Mouse (Mus musculus) ES-E14 (cell line): ENCODE measurements around the gene Mcl1.

Experiments
- CHD2 ChIP-seq: IDR thresholded peaks from 2 replicates; pipeline ENCODE4 v1.6.1; 2014; ENCODE audit warnings: mild to moderate bottlenecking, low read depth, low read length, inconsistent platforms
- HCFC1 ChIP-seq: IDR thresholded peaks from 2 replicates; pipeline ENCODE4 v1.6.1; 2012; ENCODE audit warnings: low read length, inconsistent platforms, borderline replicate concordance; ENCODE audit not compliant: insufficient read depth
- MAFK ChIP-seq: IDR thresholded peaks from 2 replicates; pipeline ENCODE4 v1.6.1; 2014; ENCODE audit warnings: mild to moderate bottlenecking, low read depth, low read length, inconsistent platforms; ENCODE audit not compliant: insufficient read depth
- ZC3H11A ChIP-seq: IDR thresholded peaks from 2 replicates; pipeline ENCODE4 v1.6.1; 2012; ENCODE audit warnings: low read depth, mild to moderate bottlenecking, inconsistent platforms, low read length, borderline replicate concordance
- ZNF384 ChIP-seq: IDR thresholded peaks from 2 replicates; pipeline ENCODE4 v1.6.1; 2012; ENCODE audit warnings: low read depth, low read length, inconsistent platforms

GRCm38 (mm10) chr3:95664940-95665352 lies 6.4 kb downstream of the Mcl1 start:
- TF ChIP-seq ZC3H11A (no peak), MAFK (no peak), ZNF384 (no peak), HCFC1 (no peak), CHD2 (no peak)
